Mouse (Mus musculus): ENCODE results near the gene Mkks.
A peak's percentile ranks its signal among the peaks of the same experiment; 100 is the strongest.

- TF ChIP-seq POLR2A (IDR thresholded peaks at IDR 0.05; ENCODE audit: low read depth, low read length): peak; percentile 47
- TF ChIP-seq CTCF (IDR thresholded peaks at IDR 0.05; ENCODE audit: extremely low read depth, insufficient read length, insufficient replicate concordance, low read depth, low read length): no peak
These were observed at the start of gene Mkks, which contains the start of the genes Slx4ip and AL731706.1 for GRCm38 (mm10) chr2:136891068-136891950.
